Mouse (Mus musculus) hindbrain, postnatal 0 days (tissue): ENCODE measurements around the gene Pam. TPM values are rescaled to one million over a fixed set of nuclear protein-coding genes. Genes with fewer than 3 reads are reported as not detected.

Source experiments
- ATAC-seq: fragments of 200-750 bp; cut with Nextera tagmentation; 2 replicates; pipeline ENCODE4 v1.8.0; 2017; ENCODE audit warnings: mild to moderate bottlenecking, moderate TSS enrichment, moderate library complexity
- DNase-seq: peaks from one replicate; pipeline ENCODE4 v3.0.0-alpha.2; 2015; ENCODE audit warnings: low spot score
- H3K27ac ChIP-seq: fragments of 300-500 bp; sonication (generic); 2 replicates; pipeline ENCODE4 v1.5.1; 2014; ENCODE audit warnings: mild to moderate bottlenecking
- H3K27me3 ChIP-seq: fragments of 300-500 bp; sonication (generic); 2 replicates; pipeline ENCODE4 v1.6.1; 2014; ENCODE audit warnings: low read length, mixed read lengths; ENCODE audit not compliant: insufficient read depth
- H3K36me3 ChIP-seq: fragments of 300-500 bp; sonication (generic); 2 replicates; pipeline ENCODE4 v1.6.1; 2014; ENCODE audit warnings: low read length, mixed read lengths; ENCODE audit not compliant: insufficient read depth
- H3K4me1 ChIP-seq: fragments of 300-500 bp; sonication (generic); 2 replicates; pipeline ENCODE4 v1.6.1; 2014; ENCODE audit warnings: antibody characterized with exemption, low read length, mixed read lengths; ENCODE audit not compliant: insufficient read depth
- H3K4me2 ChIP-seq: fragments of 300-500 bp; sonication (generic); 2 replicates; pipeline ENCODE4 v1.6.1; 2014; ENCODE audit warnings: low read depth, mild to moderate bottlenecking, low read length, moderate library complexity, mixed read lengths
- H3K4me3 ChIP-seq: fragments of 300-500 bp; sonication (generic); 2 replicates; pipeline ENCODE4 v1.5.1; 2014; ENCODE audit warnings: low read length
- H3K9ac ChIP-seq: fragments of 300-500 bp; sonication (generic); replicated peaks from 2 replicates; pipeline ENCODE4 v1.6.1; 2014; ENCODE audit warnings: mild to moderate bottlenecking, low read length, moderate library complexity, mixed read lengths
- H3K9me3 ChIP-seq: fragments of 300-500 bp; sonication (generic); 2 replicates; pipeline ENCODE4 v1.6.1; 2016; ENCODE audit warnings: low read length, mixed read lengths
- CTCF ChIP-seq: IDR thresholded peaks from 2 replicates; pipeline ENCODE4 v1.5.1; 2016; ENCODE audit warnings: antibody characterized with exemption, control low read depth, low read depth
- WGBS: fragments of 180-500 bp; shearing (Covaris S2); extraction: QIAGEN DNeasy Blood & Tissue Kit; methylation state at CpG from one replicate; pipeline ENCODE4 v1.1.7; 2014; 5-methylcytosine and 5-hydroxymethylcytosine counted together
- polyA plus RNA-seq: library from polyadenylated mRNA; unstranded; fragments of >200 nt; fragmentation: Nextera tagmentation; extraction: Ambion mirVana; gene quantifications from 2 replicates; pipeline ENCODE4 v1.2.1, GENCODE M21; 2015
- total RNA-seq: library from RNA; depleted of rRNA; stranded (reverse); fragments of >200 nt; gene quantifications from 2 replicates; pipeline ENCODE4 v1.2.3, GENCODE M21; 2014

Pam gene
- total and polyA plus RNA-seq, 2 experiments from 2014 or later = 40.8 to 76.8 TPM

- no peak for DNase-seq
These were observed 24.6 kb downstream of the Pam start for GRCm38 (mm10) chr1:98070743-98071325.

GRCm38 (mm10) chr1:98068177-98068576, 27.3 kb downstream of the Pam start:
- Histone ChIP-seq H3K9me3 (no peaks in the 10 kb centered on the region), H3K27ac (no peak overlapping the region), H3K4me2 (no peak overlapping the region), H3K4me3 (no peak overlapping the region), H3K36me3 (no peaks in the 10 kb centered on the region), H3K9ac (no peak overlapping the region), H3K27me3 (no peaks in the 10 kb centered on the region), H3K4me1 (no peaks in the 10 kb centered on the region)
- 95% methylated on average over 4 of the region's 4 CpGs for WGBS
- no peak for DNase-seq
- no peak for ATAC-seq
- TF ChIP-seq CTCF = no peak

More at GRCm38 (mm10) chr1:98070743-98071325, 24.6 kb downstream of the Pam start:
- Histone ChIP-seq H3K27me3 (no peaks in the 10 kb centered on the region), H3K4me1 (no peaks in the 10 kb centered on the region; the same call in 1 of the 2 replicates), H3K9me3 (no peaks in the 10 kb centered on the region), H3K4me2 (no peak overlapping the region), H3K36me3 (no peaks in the 10 kb centered on the region), H3K9ac (no peak overlapping the region), H3K27ac (no peak overlapping the region), H3K4me3 (no peak overlapping the region)
- TF ChIP-seq CTCF = no peak
- ATAC-seq = no peak
- WGBS = 69% methylated on average over 5 of the region's 5 CpGs

DNA sequence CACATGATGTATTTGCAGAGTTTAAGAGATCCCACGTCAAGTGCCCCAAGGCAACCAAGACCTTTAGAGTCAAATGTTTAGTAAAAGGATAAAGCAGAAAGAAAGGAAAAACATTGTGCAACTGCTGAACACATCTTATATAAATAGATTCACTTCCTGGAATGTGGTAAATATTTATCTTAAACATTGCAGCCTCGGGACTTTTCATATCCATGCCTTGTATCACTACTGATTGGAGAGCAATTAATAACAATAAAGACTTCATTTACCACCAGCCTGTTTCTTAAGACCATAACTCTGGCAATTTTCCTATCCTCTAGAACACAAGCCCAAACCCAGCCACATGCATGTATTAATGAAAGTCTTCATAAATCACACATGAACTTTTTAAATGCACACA, 33.4 kb downstream of the Pam start:
- Histone ChIP-seq H3K4me1 (no peaks in the 10 kb centered on the region), H3K36me3 (no peaks in the 10 kb centered on the region), H3K4me2 (no peak overlapping the region), H3K9ac (no peak overlapping the region), H3K27ac (no peak overlapping the region), H3K9me3 (no peaks in the 10 kb centered on the region), H3K27me3 (no peaks in the 10 kb centered on the region), H3K4me3 (no peak overlapping the region)
- 77% methylated on average over 2 of the region's 2 CpGs for WGBS
- no peak for ATAC-seq
- no peak for TF ChIP-seq CTCF
- DNase-seq = no peak

DNA sequence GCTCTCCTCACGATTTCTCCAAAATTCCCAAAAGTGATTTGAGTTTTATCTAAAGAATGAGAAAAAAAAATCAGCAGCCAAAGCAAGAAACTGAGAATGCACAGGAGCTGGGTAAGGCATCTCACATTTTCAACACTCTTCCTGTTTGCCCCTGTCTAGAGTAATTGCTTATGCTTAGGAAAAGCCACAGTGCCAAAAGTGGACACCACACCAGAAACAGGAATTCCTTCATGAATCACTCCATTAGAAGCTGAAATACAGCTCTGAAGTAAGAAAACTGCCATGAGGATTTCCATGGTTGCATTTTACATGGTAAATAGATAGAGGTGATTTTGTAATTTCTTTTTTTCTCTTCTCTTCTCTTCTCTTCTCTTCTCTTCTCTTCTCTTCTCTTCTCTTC, 36.0 kb downstream of the Pam start:
- no peak for ATAC-seq
- H3K36me3 ChIP-seq = no peaks in the 10 kb centered on the region
- 76% methylated on average over 1 of the region's 1 CpGs for WGBS
- no peak overlapping the region for H3K9ac ChIP-seq
- H3K27ac ChIP-seq = no peak overlapping the region
- H3K4me2 ChIP-seq = no peak overlapping the region
- no peaks in the 10 kb centered on the region for H3K4me1 ChIP-seq
- TF ChIP-seq CTCF = no peak
- no peaks in the 10 kb centered on the region for H3K9me3 ChIP-seq
- DNase-seq = no peak
- H3K27me3 ChIP-seq = no peaks in the 10 kb centered on the region
- H3K4me3 ChIP-seq = no peak overlapping the region

DNA sequence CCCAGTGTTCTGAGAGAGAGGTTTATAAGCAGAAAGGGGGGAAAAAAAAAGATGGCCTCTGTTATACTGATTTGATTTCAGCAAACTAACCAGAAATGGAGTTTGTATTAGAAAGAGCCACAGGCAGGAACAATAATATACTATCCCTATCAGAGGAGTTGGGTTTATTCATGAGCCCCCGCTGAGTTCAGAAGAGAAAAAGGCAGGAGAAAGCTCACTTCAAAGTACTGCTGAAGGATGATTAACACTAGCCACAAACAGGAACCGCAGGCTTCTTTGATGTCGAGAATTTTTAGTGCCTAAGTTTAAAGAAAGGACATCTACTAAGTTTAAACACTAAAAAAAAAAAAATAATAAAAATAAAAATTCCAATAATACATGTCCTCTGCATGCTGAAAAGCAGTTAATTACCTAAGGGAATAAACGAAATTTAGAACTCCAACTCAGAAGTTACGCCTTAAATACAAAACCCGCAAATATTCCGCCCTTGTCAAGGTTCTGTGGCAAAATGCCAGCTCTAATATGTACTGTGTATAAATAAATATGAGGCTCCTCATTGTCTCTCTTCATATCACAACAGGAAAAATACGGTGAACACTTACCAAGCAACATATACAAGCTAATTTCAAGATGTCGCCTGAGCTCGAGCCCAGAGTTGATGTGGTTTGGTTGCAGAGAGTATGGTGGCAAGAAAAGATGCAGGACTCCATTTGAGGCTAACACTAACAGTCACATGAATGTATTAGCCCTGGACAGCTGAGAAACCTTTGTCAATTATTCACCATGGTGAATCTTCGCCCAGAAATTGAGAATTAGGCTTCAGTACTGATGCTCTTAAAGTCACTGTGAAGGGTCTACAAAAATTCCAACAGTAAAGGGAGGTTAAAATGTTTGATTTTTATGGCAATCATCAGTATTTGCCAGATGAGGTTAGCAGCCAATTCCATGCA, 38.2 kb downstream of the Pam start:
- no peak overlapping the region for H3K4me3 ChIP-seq
- TF ChIP-seq CTCF = no peak
- H3K4me1 ChIP-seq = no peaks in the 10 kb centered on the region
- no peaks in the 10 kb centered on the region for H3K9me3 ChIP-seq
- H3K4me2 ChIP-seq = no peak overlapping the region
- no peak overlapping the region for H3K27ac ChIP-seq
- DNase-seq (no peak), ATAC-seq (no peak)
- no peaks in the 10 kb centered on the region for H3K27me3 ChIP-seq
- no peak overlapping the region for H3K9ac ChIP-seq
- 44% methylated on average over 11 of the region's 11 CpGs for WGBS
- no peaks in the 10 kb centered on the region for H3K36me3 ChIP-seq

GRCm38 (mm10) chr1:98056277-98056676, 39.2 kb downstream of the Pam start:
- DNase-seq = no peak
- TF ChIP-seq CTCF = no peak

DNA sequence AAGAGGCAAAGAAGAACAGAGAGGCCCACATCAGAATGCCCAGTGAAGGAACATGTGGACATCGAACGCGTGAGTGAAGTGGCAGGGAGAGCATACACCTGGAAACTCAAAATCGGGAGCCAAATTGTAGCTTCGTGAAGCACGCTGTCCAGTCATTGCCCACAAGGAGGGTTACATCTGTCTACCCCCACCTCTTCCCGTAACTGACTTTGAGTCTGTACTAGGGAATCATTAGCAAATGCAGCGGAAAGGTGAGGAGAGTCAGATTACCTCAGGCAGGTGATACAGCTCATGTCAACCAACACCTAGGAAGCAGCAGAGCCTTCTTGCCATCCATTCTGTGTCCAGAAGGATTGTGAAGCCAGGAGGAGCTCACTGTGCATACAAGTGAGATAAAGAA, 39.9 kb downstream of the Pam start:
- no peak overlapping the region for H3K4me3 ChIP-seq
- no peaks in the 10 kb centered on the region for H3K9me3 ChIP-seq
- no peaks in the 10 kb centered on the region for H3K27me3 ChIP-seq
- H3K4me2 ChIP-seq = no peak overlapping the region
- H3K4me1 ChIP-seq = no peaks in the 10 kb centered on the region
- no peak for ATAC-seq
- 95% methylated on average over 8 of the region's 8 CpGs for WGBS
- no peak for TF ChIP-seq CTCF
- no peak overlapping the region for H3K27ac ChIP-seq
- no peak for DNase-seq
- no peaks in the 10 kb centered on the region for H3K36me3 ChIP-seq
- no peak overlapping the region for H3K9ac ChIP-seq

More at GRCm38 (mm10) chr1:98056277-98056676, 39.2 kb downstream of the Pam start:
- Histone ChIP-seq H3K9me3 (no peaks in the 10 kb centered on the region), H3K4me2 (no peak overlapping the region), H3K36me3 (no peaks in the 10 kb centered on the region), H3K4me1 (no peaks in the 10 kb centered on the region), H3K9ac (no peak overlapping the region), H3K4me3 (no peak overlapping the region), H3K27me3 (no peaks in the 10 kb centered on the region), H3K27ac (no peak overlapping the region)
- no peak for ATAC-seq
- 76% methylated on average over 6 of the region's 6 CpGs for WGBS
